Mouse (Mus musculus) left cerebral cortex, adult 2 months (tissue): ENCODE measurements around the gene Cd28. TPM values are rescaled to one million over a fixed set of nuclear protein-coding genes. Genes with fewer than 3 reads are reported as not detected.

Experiments used
- DNase-seq, 2 experiments: peaks; one replicate each; pipeline ENCODE4 v3.0.0; 2021 to 2022; ENCODE audit warnings: low spot score in 2 of 2, mixed read lengths in 1 of 2; ENCODE audit errors: extremely low spot score in 1 of 2
- H3K27ac ChIP-seq: fragments of 200-600 bp; 2 replicates; pipeline ENCODE4 v1.8.1; 2022
- H3K4me3 ChIP-seq: fragments of 200-600 bp; 2 replicates; pipeline ENCODE4 v1.8.1; 2022
- CTCF ChIP-seq: fragments of 200-600 bp; IDR thresholded peaks from 2 replicates; pipeline ENCODE4 v1.8.1; 2022; ENCODE audit warnings: antibody characterized with exemption, mild to moderate bottlenecking, moderate library complexity
- intact Hi-C: fragments of 180-260 bp; cut with DNase I; formaldehyde crosslinking; loops from one replicate; pipeline ENCODE4 v1.15.1; 2025
- total RNA-seq, 2 experiments: library from RNA; stranded (reverse); gene quantifications; 2 replicates each; pipeline ENCODE4 v1.2.3; 2021

Gene Cd28
- total RNA-seq, 2 experiments from 2014 or later: 0.40 to 0.50 TPM

- no peak overlapping the region for H3K27ac ChIP-seq
- intact Hi-C loops: no loop called here
- TF ChIP-seq CTCF: no peak
- no peak for DNase-seq
- H3K4me3 ChIP-seq: no peak overlapping the region
These were observed 37.4 kb downstream of the Cd28 start for GRCm38 (mm10) chr1:60753981-60754380.

DNA sequence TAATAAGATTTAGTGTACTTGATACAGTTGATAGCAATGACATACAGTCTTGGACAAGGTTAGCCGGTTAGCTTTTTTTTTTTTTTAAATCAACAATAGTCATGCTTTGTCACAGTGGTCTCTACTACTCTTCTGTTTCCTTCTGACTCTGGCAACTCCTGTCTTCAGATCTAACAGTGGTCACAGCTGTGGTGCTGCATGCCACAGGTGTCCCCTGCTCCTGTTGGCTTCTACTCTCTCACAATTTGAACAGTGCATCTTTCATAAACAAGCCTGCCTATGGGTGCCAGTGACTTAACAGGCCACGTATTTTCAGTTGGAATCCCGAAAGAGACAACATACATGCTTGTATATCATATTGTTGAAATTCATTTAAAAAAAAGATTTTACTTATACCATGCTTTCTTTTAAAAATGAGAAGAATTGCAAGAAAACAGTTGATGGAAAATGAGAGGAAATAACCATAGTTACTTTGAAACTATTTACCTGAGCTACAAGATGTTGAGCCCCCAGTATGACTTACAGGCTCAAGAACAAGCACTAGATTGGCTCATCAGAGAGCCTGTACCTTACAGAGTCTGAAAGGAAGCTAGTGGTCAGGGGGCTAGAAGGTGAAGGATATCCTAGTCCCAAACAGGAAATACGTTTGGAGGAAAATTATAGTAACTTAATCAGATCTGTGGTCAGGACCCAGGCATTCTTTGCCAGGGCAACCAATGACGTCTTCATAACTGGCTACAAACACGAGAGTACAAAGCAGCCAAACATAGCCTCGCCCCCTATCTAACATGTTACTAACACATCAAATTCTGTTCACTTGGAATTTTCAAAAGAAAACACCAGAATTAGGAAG, 39.0 kb downstream of the Cd28 start:
- Histone ChIP-seq H3K27ac (no peak overlapping the region), H3K4me3 (no peak overlapping the region)
- intact Hi-C loops: no loop called here
- no peak for TF ChIP-seq CTCF
- DNase-seq: no peak

DNA sequence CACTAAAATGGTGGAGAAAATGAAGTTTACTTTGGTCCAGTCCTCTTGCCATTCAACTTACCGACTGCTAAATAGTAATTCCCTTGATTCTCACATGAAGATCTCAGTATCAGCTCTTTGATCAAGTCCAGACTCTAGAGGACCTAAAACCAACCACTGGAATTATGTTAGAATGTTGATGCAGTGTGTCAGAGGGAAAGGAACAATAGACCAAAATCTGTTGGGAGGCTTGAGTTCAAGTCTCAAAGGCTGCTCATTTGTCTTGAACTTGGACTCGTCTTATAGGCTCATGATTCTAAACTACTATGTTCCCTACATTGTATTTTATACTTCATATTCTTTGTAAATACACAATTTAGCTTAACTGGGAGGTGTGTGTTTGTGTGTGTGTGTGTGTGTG, 41.0 kb downstream of the Cd28 start:
- no peak for TF ChIP-seq CTCF
- Histone ChIP-seq H3K27ac (no peak overlapping the region), H3K4me3 (no peak overlapping the region)
- intact Hi-C loops: no loop called here
- no peak for DNase-seq

- intact Hi-C loops: no loop called here
- no peak for TF ChIP-seq CTCF
- DNase-seq: no peak
- H3K27ac ChIP-seq: no peak overlapping the region
- H3K4me3 ChIP-seq: no peak overlapping the region
These were observed 41.6 kb downstream of the Cd28 start for GRCm38 (mm10) chr1:60758226-60758625.

DNA sequence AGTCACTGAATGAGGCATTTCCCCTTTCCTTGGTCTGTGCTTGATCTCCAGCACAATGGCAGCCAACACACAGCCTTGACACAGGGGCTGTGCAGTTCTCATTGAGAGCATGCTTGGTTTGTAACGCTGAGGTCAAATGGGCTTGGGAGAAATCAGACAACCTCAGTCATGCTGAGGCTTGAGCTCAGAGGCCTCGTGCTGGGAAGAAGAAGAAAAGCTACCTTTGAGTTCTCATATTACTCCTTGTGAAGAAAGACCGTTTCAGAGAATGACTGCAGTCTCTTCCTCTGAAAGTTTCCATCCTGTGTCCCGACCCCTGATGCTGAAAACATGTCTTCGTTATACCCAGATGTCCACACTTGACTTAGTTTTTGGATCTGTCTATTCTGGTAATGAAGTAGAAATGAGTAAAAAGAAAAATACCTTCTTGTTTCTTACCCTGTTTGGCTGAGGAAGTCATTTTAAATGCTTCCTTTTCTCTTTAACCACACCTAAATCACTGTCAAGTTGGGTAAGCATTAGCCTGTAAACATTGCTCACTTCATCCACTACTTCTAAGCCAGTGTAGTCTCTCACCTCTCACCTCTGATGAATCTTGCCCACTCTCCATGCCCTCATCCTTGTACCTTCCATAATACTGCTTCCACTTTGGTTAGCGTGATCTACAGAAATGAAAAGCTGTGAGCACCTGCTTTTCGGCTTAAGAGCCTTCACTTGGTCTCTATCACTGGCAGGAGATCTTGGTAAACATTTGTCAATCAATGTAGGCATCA, 43.1 kb downstream of the Cd28 start:
- no peak for DNase-seq
- TF ChIP-seq CTCF: no peak
- intact Hi-C loops: no loop called here
- Histone ChIP-seq H3K27ac (no peak overlapping the region), H3K4me3 (no peak overlapping the region)

DNA sequence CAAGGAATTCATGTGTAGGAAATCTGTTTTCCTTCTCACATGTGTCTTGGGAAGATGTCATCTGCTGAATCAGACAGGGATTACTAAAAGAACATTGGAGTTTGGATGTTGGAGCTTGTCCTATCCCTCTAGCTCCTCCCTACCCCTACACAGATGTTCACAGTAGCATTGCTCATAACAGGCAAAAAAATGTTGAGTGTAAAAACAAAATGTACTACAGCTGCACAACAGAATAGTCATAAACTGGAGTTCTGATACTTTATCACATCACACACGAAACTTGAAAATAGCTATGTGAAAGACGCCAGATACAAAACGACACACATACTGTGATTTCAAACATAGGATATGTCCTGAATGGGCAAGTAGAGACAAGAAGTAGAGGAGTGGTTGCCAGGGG, 43.9 kb downstream of the Cd28 start:
- H3K27ac ChIP-seq: no peak overlapping the region
- intact Hi-C loops: no loop called here
- no peak overlapping the region for H3K4me3 ChIP-seq
- no peak for DNase-seq
- no peak for TF ChIP-seq CTCF

DNA sequence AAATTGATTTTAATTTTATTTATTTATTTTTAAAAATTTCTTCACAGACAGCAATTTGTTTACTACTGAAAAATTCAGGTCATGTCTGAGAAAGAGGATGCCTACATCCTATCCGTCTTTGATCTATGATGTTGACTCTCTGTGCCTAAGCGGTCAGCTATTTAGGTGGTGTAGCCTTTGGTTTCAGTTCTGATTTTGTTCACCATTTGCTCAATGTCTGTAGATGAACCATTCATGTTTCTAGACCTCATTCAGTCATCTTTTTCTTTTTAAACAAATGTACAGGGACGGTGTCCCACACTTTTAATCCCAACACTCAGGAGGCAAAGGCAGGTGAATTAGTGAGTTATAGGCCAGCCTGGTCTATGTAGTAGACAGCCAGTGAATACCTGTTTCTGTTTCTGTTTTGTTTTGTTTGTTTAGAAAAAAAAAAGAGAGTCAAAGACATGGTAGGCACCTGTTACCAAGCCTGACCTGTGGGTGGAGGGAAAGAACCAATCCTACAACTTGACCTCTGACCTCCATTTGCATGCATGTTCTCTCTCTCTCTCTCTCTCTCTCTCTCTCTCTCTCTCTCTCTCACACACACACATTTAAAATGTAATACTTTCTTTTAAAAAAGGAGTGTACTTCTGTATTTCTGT, 45.0 kb downstream of the Cd28 start:
- Histone ChIP-seq H3K27ac (no peak overlapping the region), H3K4me3 (no peak overlapping the region)
- TF ChIP-seq CTCF: no peak
- intact Hi-C loops: no loop called here
- no peak for DNase-seq

DNA sequence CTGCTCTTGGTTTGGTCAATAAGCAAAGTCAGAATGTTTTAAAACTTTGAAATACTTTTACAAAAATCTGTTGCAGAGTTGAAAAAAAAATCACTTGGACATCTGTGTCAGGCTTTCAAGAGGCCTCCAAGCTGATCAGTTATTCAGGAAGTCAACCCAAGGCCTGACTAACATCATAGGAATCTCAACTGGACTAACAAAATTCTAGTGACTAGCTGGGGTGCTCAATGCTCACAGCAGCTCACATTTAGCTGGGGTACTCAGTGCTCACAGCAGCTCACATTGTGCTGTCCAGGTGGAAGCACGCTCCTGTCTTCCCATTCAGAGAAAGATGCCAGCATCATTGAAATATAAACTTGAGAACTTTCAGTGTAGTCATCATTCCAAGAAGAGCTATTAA, 45.9 kb downstream of the Cd28 start:
- intact Hi-C loops: no loop called here
- no peak for TF ChIP-seq CTCF
- DNase-seq: no peak
- Histone ChIP-seq H3K4me3 (no peak overlapping the region), H3K27ac (no peak overlapping the region)

DNA sequence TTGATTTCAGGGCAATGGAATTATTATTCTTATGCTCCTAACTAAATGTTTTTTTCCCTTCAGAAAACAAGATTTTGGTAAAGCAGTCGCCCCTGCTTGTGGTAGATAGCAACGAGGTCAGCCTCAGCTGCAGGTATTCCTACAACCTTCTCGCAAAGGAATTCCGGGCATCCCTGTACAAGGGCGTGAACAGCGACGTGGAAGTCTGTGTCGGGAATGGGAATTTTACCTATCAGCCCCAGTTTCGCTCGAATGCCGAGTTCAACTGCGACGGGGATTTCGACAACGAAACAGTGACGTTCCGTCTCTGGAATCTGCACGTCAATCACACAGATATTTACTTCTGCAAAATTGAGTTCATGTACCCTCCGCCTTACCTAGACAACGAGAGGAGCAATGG, 46.3 kb downstream of the Cd28 start:
- TF ChIP-seq CTCF: no peak
- H3K27ac ChIP-seq: no peak overlapping the region
- no peak for DNase-seq
- intact Hi-C loops: no loop called here
- H3K4me3 ChIP-seq: no peak overlapping the region

DNA sequence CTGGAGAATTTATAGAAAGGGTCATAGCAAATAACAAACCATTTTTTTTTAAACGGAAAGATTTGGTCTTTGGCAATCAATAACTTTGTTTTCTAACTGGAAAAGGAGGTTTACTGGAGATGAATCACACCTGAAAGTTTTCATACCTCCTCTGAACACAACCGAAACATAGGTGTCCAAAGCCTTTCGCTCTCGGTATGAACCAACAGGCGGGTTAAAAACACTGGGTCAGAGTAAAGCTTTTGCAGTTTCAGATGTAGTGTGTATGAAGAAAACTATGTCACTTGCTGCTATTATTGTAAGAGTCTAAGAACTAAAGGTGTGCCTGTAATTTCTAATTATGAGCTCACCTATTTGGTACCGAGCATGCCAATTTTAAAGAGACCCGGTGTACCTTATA, 55.2 kb downstream of the Cd28 start:
- TF ChIP-seq CTCF: no peak
- intact Hi-C loops: no loop called here

GRCm38 (mm10) chr1:60773231-60773630, 56.6 kb downstream of the Cd28 start:
- Histone ChIP-seq H3K4me3 (no peak overlapping the region), H3K27ac (no peak overlapping the region)
- intact Hi-C loops: no loop called here
- no peak for TF ChIP-seq CTCF
- no peak for DNase-seq

More for the DNA sequence above, 55.2 kb downstream of the Cd28 start:
- Histone ChIP-seq H3K4me3 (no peak overlapping the region), H3K27ac (no peak overlapping the region)
- no peak for DNase-seq

DNA sequence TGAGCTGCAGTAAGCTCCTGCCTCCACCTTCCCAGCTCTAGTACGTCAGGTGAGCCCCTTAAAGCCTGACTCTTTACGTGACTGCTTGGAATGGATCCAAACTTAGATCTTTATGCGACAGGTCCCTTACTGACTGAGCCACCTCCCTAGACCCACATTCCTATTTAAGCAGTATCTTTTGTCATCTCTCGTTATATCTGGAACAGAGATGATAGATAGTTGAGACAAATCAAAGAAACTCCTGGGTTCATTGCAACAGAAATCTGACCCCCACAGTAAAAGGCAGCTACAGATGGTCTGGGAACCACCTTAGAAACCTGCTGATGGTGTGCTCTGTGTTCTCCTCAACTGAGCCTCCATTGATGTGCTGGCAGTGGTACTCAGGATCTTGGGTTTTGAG, 59.6 kb downstream of the Cd28 start:
- DNase-seq: no peak
- Histone ChIP-seq H3K27ac (no peak overlapping the region), H3K4me3 (no peak overlapping the region)
- intact Hi-C loops: no loop called here
- TF ChIP-seq CTCF: no peak
